Mouse (Mus musculus) bone marrow, adult 2 months (tissue): Measurements from ENCODE around the gene Olfr591.

Source experiments
- CTCF ChIP-seq: fragments of 200-500 bp; IDR thresholded peaks from 2 replicates; pipeline ENCODE4 v1.5.1; 2011; ENCODE audit warnings: low read length, control low read depth; ENCODE audit not compliant: control insufficient read depth, insufficient read depth
- POLR2A ChIP-seq: fragments of 200-500 bp; IDR thresholded peaks from 2 replicates; pipeline ENCODE4 v1.6.1; 2011; ENCODE audit warnings: low read depth, mild to moderate bottlenecking, control low read depth, low read length, borderline replicate concordance; ENCODE audit not compliant: control insufficient read depth

DNA sequence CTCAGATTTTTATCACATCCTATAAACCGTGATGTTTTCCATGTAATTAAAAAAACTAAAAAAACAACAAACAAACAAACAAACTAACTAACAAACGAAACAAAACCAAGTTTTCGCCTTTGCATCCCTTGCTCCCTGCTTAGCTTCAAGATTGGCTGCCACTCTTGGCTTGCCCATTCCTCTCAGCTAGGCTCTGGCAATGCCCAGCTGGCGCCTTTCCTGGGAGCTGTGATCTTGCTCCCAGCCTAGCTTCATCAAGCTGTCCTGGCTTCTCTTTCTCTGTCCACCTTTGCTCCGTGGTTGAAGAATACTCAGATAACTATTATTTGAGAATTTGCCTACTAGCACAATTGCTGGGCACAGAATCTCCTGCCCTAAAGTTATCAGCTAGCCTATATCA is 8.4 kb downstream of the Olfr591 start:
- TF ChIP-seq CTCF (no peak), POLR2A (no peak)
